Mouse (Mus musculus) heart, embryonic 10.5 days (tissue): ENCODE results near the gene Enox1. TPM values are rescaled to one million over a fixed set of nuclear protein-coding genes. Genes with fewer than 3 reads are reported as not detected.

Experiments used
- DNase-seq: peaks from one replicate; pipeline ENCODE4 v3.0.0-alpha.2; 2017; ENCODE audit warnings: low spot score
- H3K27ac ChIP-seq: fragments of 300-500 bp; sonication (generic); 2 replicates; pipeline ENCODE4 v1.5.1; 2016; ENCODE audit warnings: mild to moderate bottlenecking
- H3K27me3 ChIP-seq: fragments of 300-500 bp; sonication (generic); 2 replicates; pipeline ENCODE4 v1.6.1; 2016; ENCODE audit warnings: mild to moderate bottlenecking; ENCODE audit not compliant: poor library complexity, insufficient read depth, severe bottlenecking
- H3K36me3 ChIP-seq: fragments of 300-500 bp; sonication (generic); 2 replicates; pipeline ENCODE4 v1.6.1; 2016; ENCODE audit warnings: mild to moderate bottlenecking, moderate library complexity
- H3K4me1 ChIP-seq: fragments of 300-500 bp; sonication (generic); 2 replicates; pipeline ENCODE4 v1.6.1; 2016; ENCODE audit warnings: mild to moderate bottlenecking
- H3K4me3 ChIP-seq: fragments of 300-500 bp; sonication (generic); 2 replicates; pipeline ENCODE4 v1.5.1; 2016; ENCODE audit warnings: mild to moderate bottlenecking, moderate library complexity
- H3K9me3 ChIP-seq: fragments of 300-500 bp; sonication (generic); 2 replicates; pipeline ENCODE4 v1.6.1; 2016; ENCODE audit warnings: mild to moderate bottlenecking, moderate library complexity
- WGBS: fragments of 180-500 bp; shearing (Covaris S2); methylation state at CpG from one replicate; pipeline ENCODE4 v1.1.7; 2016; 5-methylcytosine and 5-hydroxymethylcytosine counted together
- polyA plus RNA-seq: library from polyadenylated mRNA; unstranded; fragments of >200 nt; fragmentation: Nextera tagmentation; extraction: Ambion mirVana; gene quantifications from 2 replicates; pipeline ENCODE4 v1.2.1, GENCODE M21; 2016

Enox1 gene
- polyA plus RNA-seq, 1 experiment from 2014 or later: 5.8 TPM

GRCm38 (mm10) chr14:77259686-77260085 is 103.1 kb downstream of the Enox1 start:
- DNase-seq: no peak
- WGBS: 85% methylated on average over 5 of the region's 5 CpGs
- no peaks in the 10 kb centered on the region for H3K9me3 ChIP-seq
- no peaks in the 10 kb centered on the region for H3K27me3 ChIP-seq
- H3K4me1 ChIP-seq: no peaks in the 10 kb centered on the region
- no peaks in the 10 kb centered on the region for H3K36me3 ChIP-seq
- no peak overlapping the region for H3K4me3 ChIP-seq
- no peak overlapping the region for H3K27ac ChIP-seq

DNA sequence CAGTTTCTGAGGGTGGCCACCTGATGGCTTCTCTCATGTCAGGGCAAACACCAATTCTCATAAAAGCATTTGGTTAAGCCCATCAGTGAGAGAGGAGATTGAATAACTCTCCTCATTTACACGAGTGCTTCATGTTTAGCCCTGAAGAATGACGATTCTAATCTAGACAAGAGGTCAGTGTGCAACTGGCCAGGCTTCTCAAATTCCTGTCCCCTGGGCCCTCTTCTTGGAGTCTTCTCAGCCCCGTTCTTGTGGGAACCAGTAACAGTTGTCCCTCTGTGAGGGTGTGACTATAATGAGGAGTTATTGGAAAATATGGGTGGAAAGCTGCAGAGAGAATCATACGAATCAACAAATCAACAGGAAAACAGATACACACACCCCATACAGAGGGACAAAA is 103.5 kb downstream of the Enox1 start:
- no peak for DNase-seq
- no peaks in the 10 kb centered on the region for H3K36me3 ChIP-seq
- no peaks in the 10 kb centered on the region for H3K9me3 ChIP-seq
- no peaks in the 10 kb centered on the region for H3K4me1 ChIP-seq
- no peak overlapping the region for H3K4me3 ChIP-seq
- H3K27me3 ChIP-seq: no peaks in the 10 kb centered on the region
- 73% methylated on average over 4 of the region's 4 CpGs for WGBS
- no peak overlapping the region for H3K27ac ChIP-seq

- no peaks in the 10 kb centered on the region for H3K9me3 ChIP-seq
- WGBS: 67% methylated on average over 17 of the region's 17 CpGs
- H3K27ac ChIP-seq: no peak overlapping the region
- no peaks in the 10 kb centered on the region for H3K27me3 ChIP-seq
- 0 out of 2 replicates have a peak, but pooled peaks cover 2% of the 10 kb centered on the region for H3K4me1 ChIP-seq
- no peak for DNase-seq
- H3K4me3 ChIP-seq: no peak overlapping the region
- H3K36me3 ChIP-seq: no peaks in the 10 kb centered on the region
Observed at GRCm38 (mm10) chr14:77266805-77267771, 110.5 kb downstream of the Enox1 start.

DNA sequence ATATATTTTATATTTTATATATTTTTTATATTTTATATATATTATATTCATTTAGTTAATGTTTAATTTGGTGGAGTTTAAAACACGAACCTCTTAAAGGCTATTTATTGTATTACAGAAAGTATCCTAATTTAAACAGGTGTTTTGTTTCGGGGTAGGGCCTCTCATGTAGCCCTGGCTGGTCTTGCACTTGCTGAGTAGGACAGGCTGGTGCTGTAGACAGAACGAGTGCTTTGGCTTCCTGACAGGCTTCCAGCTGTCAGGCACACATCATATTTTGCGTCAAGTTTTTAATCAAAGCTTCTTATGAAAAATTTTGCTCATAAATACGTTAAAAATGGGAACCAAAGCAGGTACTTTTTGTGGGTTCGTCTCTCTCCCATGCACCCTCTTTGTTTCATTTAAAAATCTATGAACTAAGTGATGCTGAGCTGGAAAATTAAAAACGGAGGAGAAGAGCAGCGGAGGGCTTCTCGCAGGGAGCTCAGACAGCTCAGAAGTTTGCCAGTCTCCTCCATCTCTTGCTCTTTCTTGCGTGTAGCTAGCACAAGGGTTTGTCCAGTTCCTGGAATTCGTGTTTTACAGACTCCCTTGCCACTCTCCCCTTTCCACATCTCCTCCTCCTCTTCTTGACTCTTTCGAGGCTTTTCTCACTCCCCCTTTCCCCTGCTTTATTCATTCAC is 115.8 kb downstream of the Enox1 start:
- no peaks in the 10 kb centered on the region for H3K9me3 ChIP-seq
- H3K27ac ChIP-seq: no peak overlapping the region
- no peak overlapping the region for H3K4me3 ChIP-seq
- H3K36me3 ChIP-seq: no peaks in the 10 kb centered on the region
- WGBS: 73% methylated on average over 12 of the region's 12 CpGs
- H3K27me3 ChIP-seq: no peaks in the 10 kb centered on the region
- no peak for DNase-seq
- no peaks in the 10 kb centered on the region for H3K4me1 ChIP-seq

- WGBS: 69% methylated on average over 13 of the region's 13 CpGs
- no peak overlapping the region for H3K27ac ChIP-seq
- H3K4me3 ChIP-seq: no peak overlapping the region
- H3K9me3 ChIP-seq: no peaks in the 10 kb centered on the region
- H3K4me1 ChIP-seq: no peaks in the 10 kb centered on the region
- no peaks in the 10 kb centered on the region for H3K27me3 ChIP-seq
- H3K36me3 ChIP-seq: no peaks in the 10 kb centered on the region
- DNase-seq: no peak
Observed at GRCm38 (mm10) chr14:77272931-77273446, 116.4 kb downstream of the Enox1 start.

DNA sequence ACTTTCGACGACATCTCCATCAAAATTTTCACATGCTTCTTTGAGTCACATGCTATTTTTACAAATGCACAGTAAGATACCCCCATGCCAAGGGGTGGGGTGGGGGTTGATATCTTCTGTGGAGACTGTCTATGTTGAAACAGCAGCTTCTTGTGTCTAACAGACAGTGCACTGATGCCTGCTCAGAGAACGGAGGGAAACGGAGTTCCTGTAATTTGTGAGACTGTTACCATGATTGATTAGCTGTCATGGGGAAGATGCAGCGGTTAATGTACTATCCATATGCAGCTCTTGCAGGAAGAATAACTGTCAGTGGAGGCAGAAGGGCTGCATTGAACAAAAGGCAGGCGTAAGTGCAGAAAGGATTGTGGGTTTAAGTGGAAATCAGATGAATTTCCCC is 117.2 kb downstream of the Enox1 start:
- H3K27ac ChIP-seq: no peak overlapping the region
- no peaks in the 10 kb centered on the region for H3K36me3 ChIP-seq
- no peaks in the 10 kb centered on the region for H3K27me3 ChIP-seq
- no peak overlapping the region for H3K4me3 ChIP-seq
- 67% methylated on average over 6 of the region's 6 CpGs for WGBS
- no peaks in the 10 kb centered on the region for H3K9me3 ChIP-seq
- DNase-seq: no peak
- no peaks in the 10 kb centered on the region for H3K4me1 ChIP-seq

GRCm38 (mm10) chr14:77275607-77276006 is 119.0 kb downstream of the Enox1 start:
- Histone ChIP-seq H3K9me3 (no peaks in the 10 kb centered on the region), H3K27ac (no peak overlapping the region), H3K27me3 (no peaks in the 10 kb centered on the region), H3K4me3 (no peak overlapping the region), H3K36me3 (no peaks in the 10 kb centered on the region), H3K4me1 (no peaks in the 10 kb centered on the region)
- 92% methylated on average over 6 of the region's 6 CpGs for WGBS
- no peak for DNase-seq

DNA sequence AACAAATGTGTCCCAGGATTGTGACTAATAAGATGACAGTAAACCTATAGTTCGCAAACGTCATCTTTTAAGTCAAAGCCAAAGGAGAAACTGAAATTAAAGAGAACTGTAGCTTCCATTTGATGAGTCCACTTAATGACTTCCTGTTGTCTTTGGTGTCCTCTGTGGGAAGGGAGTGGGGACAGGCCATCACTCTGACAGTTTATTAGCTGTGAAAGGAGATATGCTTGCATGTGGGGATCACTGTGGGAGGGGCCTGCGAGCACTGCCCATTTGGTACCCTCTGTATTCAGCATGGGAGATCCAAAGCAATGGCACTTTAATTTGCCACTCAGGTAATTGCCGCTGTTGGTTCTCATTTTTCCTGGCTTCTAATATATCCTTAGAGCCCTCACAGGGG is 122.6 kb downstream of the Enox1 start:
- 77% methylated on average over 4 of the region's 4 CpGs for WGBS
- no peaks in the 10 kb centered on the region for H3K9me3 ChIP-seq
- no peaks in the 10 kb centered on the region for H3K4me1 ChIP-seq
- H3K27me3 ChIP-seq: no peaks in the 10 kb centered on the region
- H3K27ac ChIP-seq: no peak overlapping the region
- no peak for DNase-seq
- no peaks in the 10 kb centered on the region for H3K36me3 ChIP-seq
- H3K4me3 ChIP-seq: no peak overlapping the region

GRCm38 (mm10) chr14:77280454-77280853 is 123.9 kb downstream of the Enox1 start:
- Histone ChIP-seq H3K4me1 (no peaks in the 10 kb centered on the region), H3K4me3 (no peak overlapping the region), H3K9me3 (no peaks in the 10 kb centered on the region), H3K27ac (no peak overlapping the region), H3K36me3 (no peaks in the 10 kb centered on the region), H3K27me3 (no peaks in the 10 kb centered on the region)
- no peak for DNase-seq
- WGBS: 58% methylated on average over 2 of the region's 2 CpGs

DNA sequence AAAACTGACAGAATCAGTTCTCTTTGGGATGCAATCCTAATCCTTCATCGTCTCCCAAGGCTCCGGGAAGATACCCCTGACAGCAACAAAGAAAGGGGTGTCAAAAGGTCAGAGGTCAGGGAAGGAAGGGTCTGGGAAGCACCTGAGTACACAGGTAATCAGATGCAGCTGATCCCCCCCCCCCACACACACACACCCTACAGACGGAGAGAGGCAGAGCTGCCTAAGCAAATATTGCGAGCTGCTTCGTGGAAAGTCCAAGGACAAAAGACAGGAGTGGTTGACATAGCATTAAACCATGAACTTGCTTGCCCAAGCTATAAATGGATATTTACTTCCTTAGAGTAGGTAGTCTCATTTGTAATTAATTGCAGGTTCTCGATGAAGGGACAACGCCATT is 124.3 kb downstream of the Enox1 start:
- H3K4me1 ChIP-seq: no peaks in the 10 kb centered on the region
- no peak overlapping the region for H3K27ac ChIP-seq
- H3K27me3 ChIP-seq: no peaks in the 10 kb centered on the region
- H3K9me3 ChIP-seq: no peaks in the 10 kb centered on the region
- no peak overlapping the region for H3K4me3 ChIP-seq
- H3K36me3 ChIP-seq: no peaks in the 10 kb centered on the region
- 72% methylated on average over 7 of the region's 7 CpGs for WGBS
- no peak for DNase-seq

DNA sequence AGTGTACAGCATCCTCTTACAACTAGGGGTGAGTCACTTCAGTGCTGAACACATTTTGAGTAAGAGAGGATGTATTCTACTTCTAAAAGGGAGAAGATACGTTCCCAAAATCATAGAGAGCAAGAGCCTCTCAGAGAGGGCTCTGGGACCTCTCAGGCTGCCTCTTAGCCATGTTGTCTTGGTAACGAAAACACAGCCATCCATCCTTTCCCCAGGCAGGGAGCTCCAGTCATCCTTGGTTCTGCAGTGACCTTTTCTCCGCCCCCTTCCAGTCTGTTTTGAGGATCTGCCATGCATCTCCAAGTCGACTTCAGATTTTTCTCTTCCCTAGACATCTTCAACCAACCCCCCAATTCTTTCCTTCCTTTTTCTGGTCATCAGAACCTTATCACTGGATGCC is 127.4 kb downstream of the Enox1 start:
- H3K27ac ChIP-seq: no peak overlapping the region
- no peaks in the 10 kb centered on the region for H3K9me3 ChIP-seq
- H3K36me3 ChIP-seq: no peaks in the 10 kb centered on the region
- 72% methylated on average over 4 of the region's 4 CpGs for WGBS
- DNase-seq: no peak
- H3K27me3 ChIP-seq: no peaks in the 10 kb centered on the region
- H3K4me3 ChIP-seq: no peak overlapping the region
- no peaks in the 10 kb centered on the region for H3K4me1 ChIP-seq

DNA sequence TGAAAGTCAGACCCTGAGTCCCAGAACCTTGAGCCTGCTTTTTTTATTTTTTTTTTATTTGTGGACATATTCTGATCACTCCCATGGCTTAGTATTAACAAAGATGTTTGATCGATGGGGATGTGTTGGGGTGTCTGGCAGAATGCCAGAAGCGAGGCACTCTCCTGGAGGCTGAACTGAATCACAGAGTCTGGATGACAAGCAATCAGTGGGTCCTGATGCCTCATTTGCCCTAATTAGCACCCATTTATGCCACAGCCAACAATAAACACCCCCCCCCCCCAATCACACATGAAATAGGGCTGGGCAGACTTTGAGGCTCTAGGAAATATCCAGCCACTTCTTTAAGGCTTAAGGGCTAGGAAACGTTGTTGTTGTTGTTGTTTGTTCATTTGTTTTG is 128.9 kb downstream of the Enox1 start:
- H3K4me1 ChIP-seq: no peaks in the 10 kb centered on the region
- WGBS: 87% methylated on average over 3 of the region's 3 CpGs
- DNase-seq: no peak
- H3K9me3 ChIP-seq: no peaks in the 10 kb centered on the region
- no peaks in the 10 kb centered on the region for H3K36me3 ChIP-seq
- H3K27ac ChIP-seq: no peak overlapping the region
- H3K4me3 ChIP-seq: no peak overlapping the region
- H3K27me3 ChIP-seq: no peaks in the 10 kb centered on the region

- no peaks in the 10 kb centered on the region for H3K36me3 ChIP-seq
- H3K4me3 ChIP-seq: no peak overlapping the region
- no peaks in the 10 kb centered on the region for H3K27me3 ChIP-seq
- WGBS: 85% methylated on average over 5 of the region's 5 CpGs
- H3K27ac ChIP-seq: no peak overlapping the region
- H3K4me1 ChIP-seq: no peaks in the 10 kb centered on the region
- no peak for DNase-seq
- no peaks in the 10 kb centered on the region for H3K9me3 ChIP-seq
Observed at GRCm38 (mm10) chr14:77291756-77292155, 135.2 kb downstream of the Enox1 start.
